Mouse (Mus musculus) embryonic facial prominence, embryonic 13.5 days (tissue): ENCODE data around the gene Csnk2b. TPM values are rescaled to one million over a fixed set of nuclear protein-coding genes. Genes with fewer than 3 reads are reported as not detected.

ENCODE experiments used
- ATAC-seq: fragments of 200-750 bp; cut with Nextera tagmentation; 2 replicates; pipeline ENCODE4 v1.8.0; 2017; ENCODE audit warnings: low read depth; ENCODE audit not compliant: insufficient number of reproducible peaks, insufficient read depth, low FRiP score, low TSS enrichment
- H3K27ac ChIP-seq: fragments of 300-500 bp; sonication (generic); 2 replicates; pipeline ENCODE4 v1.5.1; 2015; ENCODE audit warnings: moderate library complexity, mild to moderate bottlenecking, inconsistent platforms
- H3K27me3 ChIP-seq: fragments of 300-500 bp; sonication (generic); 2 replicates; pipeline ENCODE4 v1.6.1; 2015; ENCODE audit warnings: mild to moderate bottlenecking, inconsistent platforms
- H3K36me3 ChIP-seq: fragments of 300-500 bp; sonication (generic); 2 replicates; pipeline ENCODE4 v1.6.1; 2015; ENCODE audit warnings: mild to moderate bottlenecking, inconsistent platforms
- H3K4me1 ChIP-seq: fragments of 300-500 bp; sonication (generic); 2 replicates; pipeline ENCODE4 v1.6.1; 2015; ENCODE audit warnings: inconsistent platforms
- H3K4me2 ChIP-seq: fragments of 300-500 bp; sonication (generic); 2 replicates; pipeline ENCODE4 v1.6.1; 2015; ENCODE audit warnings: moderate library complexity, mild to moderate bottlenecking, inconsistent platforms
- H3K4me3 ChIP-seq: fragments of 300-500 bp; sonication (generic); 2 replicates; pipeline ENCODE4 v1.5.1; 2015; ENCODE audit warnings: mild to moderate bottlenecking, inconsistent platforms
- H3K9ac ChIP-seq: fragments of 300-500 bp; sonication (generic); 2 replicates; pipeline ENCODE4 v1.6.1; 2015; ENCODE audit warnings: mild to moderate bottlenecking, inconsistent platforms
- H3K9me3 ChIP-seq: fragments of 300-500 bp; sonication (generic); 2 replicates; pipeline ENCODE4 v1.6.1; 2016; ENCODE audit warnings: inconsistent platforms
- WGBS: fragments of 180-500 bp; shearing (Covaris S2); methylation state at CpG from one replicate; pipeline ENCODE4 v1.1.7; 2015; ENCODE audit warnings: mixed read lengths; 5-methylcytosine and 5-hydroxymethylcytosine counted together
- polyA plus RNA-seq: library from polyadenylated mRNA; unstranded; fragments of >200 nt; fragmentation: Nextera tagmentation; extraction: Ambion mirVana; gene quantifications from 2 replicates; pipeline ENCODE4 v1.2.1, GENCODE M21; 2015

Gene Csnk2b
- polyA plus RNA-seq, 1 experiment from 2014 or later, result 298 TPM

- Histone ChIP-seq H3K27me3 (no peaks in the 10 kb centered on the region), H3K9me3 (no peaks in the 10 kb centered on the region), H3K4me2 (no peak overlapping the region), H3K9ac (no peak overlapping the region), H3K27ac (peak overlapping the region; percentile 33; the same call in 1 of the 2 replicates), H3K4me3 (no peak overlapping the region), H3K4me1 (no peaks in the 10 kb centered on the region), H3K36me3 (peaks cover 96% of the 10 kb centered on the region)
- no peak; the same call in 1 of the 2 replicates for ATAC-seq
- 69% methylated on average over 5 of the region's 5 CpGs for WGBS
These were observed 26.2 kb upstream of the Csnk2b start for GRCm38 (mm10) chr17:35147922-35148639.

- ATAC-seq, result no peak
- 64% methylated on average over 3 of the region's 3 CpGs for WGBS
- Histone ChIP-seq H3K4me1 (no peaks in the 10 kb centered on the region), H3K4me3 (no peak overlapping the region), H3K9me3 (no peaks in the 10 kb centered on the region), H3K27me3 (no peaks in the 10 kb centered on the region), H3K36me3 (peaks cover 96% of the 10 kb centered on the region), H3K4me2 (no peak overlapping the region), H3K27ac (peak overlapping the region; percentile 35; the same call in 1 of the 2 replicates), H3K9ac (no peak overlapping the region)
These were observed 25.5 kb upstream of the Csnk2b start for GRCm38 (mm10) chr17:35147348-35147747.

GRCm38 (mm10) chr17:35146139-35146538 lies 24.3 kb upstream of the Csnk2b start:
- Histone ChIP-seq H3K9me3 (no peaks in the 10 kb centered on the region), H3K4me2 (no peak overlapping the region), H3K9ac (no peak overlapping the region), H3K4me3 (no peak overlapping the region), H3K36me3 (peaks cover 96% of the 10 kb centered on the region), H3K27ac (no peak overlapping the region), H3K4me1 (no peaks in the 10 kb centered on the region), H3K27me3 (no peaks in the 10 kb centered on the region)
- no peak for ATAC-seq
- 86% methylated on average over 5 of the region's 5 CpGs for WGBS

- H3K4me3 ChIP-seq, result no peak overlapping the region
- H3K9ac ChIP-seq, result no peak overlapping the region
- H3K9me3 ChIP-seq, result no peaks in the 10 kb centered on the region
- H3K27me3 ChIP-seq, result no peaks in the 10 kb centered on the region
- H3K27ac ChIP-seq, result no peak overlapping the region
- peaks cover 6% of the 10 kb centered on the region for H3K4me1 ChIP-seq
- no peak for ATAC-seq
- 86% methylated on average over 6 of the region's 6 CpGs for WGBS
- H3K4me2 ChIP-seq, result no peak overlapping the region
- peaks cover 89% of the 10 kb centered on the region for H3K36me3 ChIP-seq
These were observed 20.1 kb upstream of the Csnk2b start for GRCm38 (mm10) chr17:35141971-35142370.

- H3K36me3 ChIP-seq, result peaks cover 75% of the 10 kb centered on the region
- no peak overlapping the region for H3K27ac ChIP-seq
- H3K4me2 ChIP-seq, result no peak overlapping the region
- H3K9me3 ChIP-seq, result no peaks in the 10 kb centered on the region
- H3K4me3 ChIP-seq, result no peak overlapping the region
- no peaks in the 10 kb centered on the region for H3K27me3 ChIP-seq
- ATAC-seq, result no peak
- 75% methylated on average over 16 of the region's 16 CpGs for WGBS
- no peak overlapping the region for H3K9ac ChIP-seq
- H3K4me1 ChIP-seq, result peaks cover 15% of the 10 kb centered on the region
These were observed 18.7 kb upstream of the Csnk2b start for GRCm38 (mm10) chr17:35140490-35140996.

- Histone ChIP-seq H3K4me3 (no peak overlapping the region), H3K9me3 (no peaks in the 10 kb centered on the region), H3K9ac (no peak overlapping the region), H3K4me1 (peaks cover 15% of the 10 kb centered on the region), H3K27ac (no peak overlapping the region), H3K27me3 (no peaks in the 10 kb centered on the region), H3K36me3 (peaks cover 62% of the 10 kb centered on the region), H3K4me2 (no peak overlapping the region)
- ATAC-seq, result no peak
- WGBS, result 92% methylated on average over 3 of the region's 3 CpGs
These were observed 17.4 kb upstream of the Csnk2b start for GRCm38 (mm10) chr17:35139269-35139668.

- Histone ChIP-seq H3K4me2 (peak overlapping the region; percentile 73), H3K9ac (peak overlapping the region; percentile 84), H3K9me3 (no peaks in the 10 kb centered on the region), H3K27me3 (no peaks in the 10 kb centered on the region), H3K4me3 (peak overlapping the region; percentile 73), H3K36me3 (peaks cover 31% of the 10 kb centered on the region), H3K27ac (peak overlapping the region; percentile 95), H3K4me1 (peaks cover 15% of the 10 kb centered on the region)
- ATAC-seq, result peak; percentile 56
- WGBS, result under 1% methylated on average over 43 of the region's 43 CpGs
These were observed 13.9 kb upstream of the Csnk2b start for GRCm38 (mm10) chr17:35135591-35136320.

GRCm38 (mm10) chr17:35134801-35135590 lies 13.1 kb upstream of the Csnk2b start, which contains the start of gene Bag6:
Bag6 (plus strand) TSS chr17:35135178.
- peak; percentile 91 for ATAC-seq

GRCm38 (mm10) chr17:35133517-35133916 lies 11.7 kb upstream of the Csnk2b start:
- H3K4me2 ChIP-seq, result no peak overlapping the region
- ATAC-seq, result no peak
- peaks cover 26% of the 10 kb centered on the region for H3K36me3 ChIP-seq
- H3K9ac ChIP-seq, result no peak overlapping the region
- H3K27ac ChIP-seq, result no peak overlapping the region
- 92% methylated on average over 7 of the region's 7 CpGs for WGBS
- peaks cover 15% of the 10 kb centered on the region for H3K4me1 ChIP-seq
- H3K4me3 ChIP-seq, result no peak overlapping the region
- H3K9me3 ChIP-seq, result no peaks in the 10 kb centered on the region
- no peaks in the 10 kb centered on the region for H3K27me3 ChIP-seq

More at GRCm38 (mm10) chr17:35134801-35135590, 13.1 kb upstream of the Csnk2b start, which contains the start of gene Bag6:
- peak within 1 kb of the TSS; percentile 95 for H3K27ac ChIP-seq
- H3K4me1 ChIP-seq, result peaks cover 15% of the 10 kb centered on the region
- H3K4me3 ChIP-seq, result peak within 1 kb of the TSS; percentile 73
- no peaks in the 10 kb centered on the region for H3K9me3 ChIP-seq
- no peaks in the 10 kb centered on the region for H3K27me3 ChIP-seq
- WGBS, result under 1% methylated on average over 66 of the region's 66 CpGs
- peaks cover 28% of the 10 kb centered on the region for H3K36me3 ChIP-seq
- H3K9ac ChIP-seq, result peak within 1 kb of the TSS; percentile 84
- H3K4me2 ChIP-seq, result peak within 1 kb of the TSS; percentile 73

- ATAC-seq, result no peak
- WGBS, result 80% methylated on average over 3 of the region's 3 CpGs
- no peaks in the 10 kb centered on the region for H3K9me3 ChIP-seq
- H3K27ac ChIP-seq, result no peak overlapping the region
- H3K4me1 ChIP-seq, result peaks cover 18% of the 10 kb centered on the region
- H3K27me3 ChIP-seq, result no peaks in the 10 kb centered on the region
- H3K36me3 ChIP-seq, result peaks cover 29% of the 10 kb centered on the region
- H3K4me3 ChIP-seq, result no peak overlapping the region
- no peak overlapping the region for H3K9ac ChIP-seq
- no peak overlapping the region for H3K4me2 ChIP-seq
These were observed 10.3 kb upstream of the Csnk2b start for GRCm38 (mm10) chr17:35132174-35132560.

- H3K4me2 ChIP-seq, result no peak within 1 kb of the TSS
- no peak within 1 kb of the TSS for H3K27ac ChIP-seq
- WGBS, result 75% methylated on average over 15 of the region's 15 CpGs
- ATAC-seq, result no peak
- no peaks in the 10 kb centered on the region for H3K27me3 ChIP-seq
- no peak within 1 kb of the TSS for H3K9ac ChIP-seq
- H3K4me3 ChIP-seq, result no peak within 1 kb of the TSS
- peaks cover 29% of the 10 kb centered on the region for H3K36me3 ChIP-seq
- no peaks in the 10 kb centered on the region for H3K9me3 ChIP-seq
- H3K4me1 ChIP-seq, result peaks cover 18% of the 10 kb centered on the region
These were observed 9.8 kb upstream of the Csnk2b start, which contains the start of gene Apom for GRCm38 (mm10) chr17:35131500-35132173. Apom (minus strand) TSS chr17:35132050.
